Mouse (Mus musculus) embryonic stem cell, embryonic (primary cell): ENCODE results near the gene Neurog3.

ENCODE experiments used
- CTCF ChIA-PET, 4 experiments: fragments of 300-600 bp in 2 of 4; fragments of 350-600 bp in 2 of 4; sonication (Branson Sonifier 250); formaldehyde crosslinking; loops; one replicate each; lab custom pipeline; 2022; ENCODE audit warnings: inconsistent platforms in 2 of 4; lab: Charles Lee
- POLR2A ChIA-PET, 4 experiments: fragments of 300-600 bp in 2 of 4; fragments of 350-600 bp in 2 of 4; sonication (Branson Sonifier 250); formaldehyde crosslinking; loops; one replicate each; lab custom pipeline; 2022; ENCODE audit warnings: antibody characterized with exemption in 4 of 4, inconsistent platforms in 1 of 4; lab: Charles Lee

The Neurog3 gene

GRCm38 (mm10) chr10:62113865-62114647, 18.8 kb upstream of the Neurog3 start:
- ChIA-PET CTCF (interaction anchor here in 2 of 4 experiments (0.6 to 1.4 kb wide), 4 partner anchors 13 to 380 kb away, joined by 3 read pairs; no protein-coding TSS in a partner anchor), POLR2A (interaction anchor here in 2 of 4 experiments (0.6 to 1.3 kb wide), 4 partner anchors 17 to 564 kb away, joined by 3 read pairs; no protein-coding TSS in a partner anchor)

GRCm38 (mm10) chr10:62127137-62127536, 5.8 kb upstream of the Neurog3 start:
- POLR2A ChIA-PET, result interaction anchor here in 2 of 4 experiments (0.9 to 1.3 kb wide), 5 partner anchors 9 to 248 kb away, joined by 3 to 7 read pairs (median 4); no protein-coding TSS in a partner anchor
- CTCF ChIA-PET, result interaction anchor here in 3 of 4 experiments (0.5 to 4.2 kb wide), 18 partner anchors 8 to 291 kb away, joined by 3 to 37 read pairs (median 4); no protein-coding TSS in a partner anchor

- CTCF ChIA-PET, result interaction anchor here (0.5 to 4.2 kb wide), 15 partner anchors 8 to 133 kb away, joined by 3 to 37 read pairs (median 7); no protein-coding TSS in a partner anchor
Measured at GRCm38 (mm10) chr10:62127711-62128231, 5.1 kb upstream of the Neurog3 start.

GRCm38 (mm10) chr10:62128316-62128951, 4.5 kb upstream of the Neurog3 start:
- POLR2A ChIA-PET, result interaction anchor here in 3 of 4 experiments (0.6 to 1.6 kb wide), 13 partner anchors 9 to 503 kb away, joined by 3 to 6 read pairs (median 3); no protein-coding TSS in a partner anchor
- CTCF ChIA-PET, result interaction anchor here (0.6 to 4.2 kb wide), 26 partner anchors 9 to 425 kb away, joined by 3 to 37 read pairs (median 4); no protein-coding TSS in a partner anchor

More at GRCm38 (mm10) chr10:62127711-62128231, 5.1 kb upstream of the Neurog3 start:
- POLR2A ChIA-PET, result interaction anchor here in 3 of 4 experiments (0.6 to 1.2 kb wide), 6 partner anchors 8 to 502 kb away, joined by 3 to 5 read pairs (median 3); no protein-coding TSS in a partner anchor

- ChIA-PET POLR2A (interaction anchor here (0.6 to 2.8 kb wide), 37 partner anchors 9 to 683 kb away, joined by 3 to 23 read pairs (median 4); no protein-coding TSS in a partner anchor), CTCF (interaction anchor here (0.5 to 3.6 kb wide), 23 partner anchors 9 to 669 kb away, joined by 3 to 20 read pairs (median 5); no protein-coding TSS in a partner anchor)
Measured at GRCm38 (mm10) chr10:62135696-62136470, 3.0 kb downstream of the Neurog3 start.

- POLR2A ChIA-PET, result interaction anchor here in 3 of 4 experiments (0.6 to 2.8 kb wide), 21 partner anchors 8 to 1041 kb away, joined by 3 to 23 read pairs (median 3); no protein-coding TSS in a partner anchor
- CTCF ChIA-PET, result interaction anchor here (0.6 to 3.6 kb wide), 18 partner anchors 8 to 614 kb away, joined by 3 to 20 read pairs (median 5); no protein-coding TSS in a partner anchor
Measured at GRCm38 (mm10) chr10:62137150-62137549, 4.3 kb downstream of the Neurog3 start.

- ChIA-PET CTCF (interaction anchor here in 3 of 4 experiments (0.5 to 3.6 kb wide), 11 partner anchors 9 to 393 kb away, joined by 3 to 20 read pairs (median 5); no protein-coding TSS in a partner anchor), POLR2A (interaction anchor here in 3 of 4 experiments (0.7 to 2.8 kb wide), 8 partner anchors 9 to 355 kb away, joined by 3 to 7 read pairs (median 3); no protein-coding TSS in a partner anchor)
Measured at GRCm38 (mm10) chr10:62138040-62138439, 5.2 kb downstream of the Neurog3 start.

GRCm38 (mm10) chr10:62143820-62144219, 10.9 kb downstream of the Neurog3 start, which contains the start of gene Fam241b:
Gene Fam241b (minus strand): TSS chr10:62143920.
- POLR2A ChIA-PET, result interaction anchor here in 2 of 4 experiments (0.9 to 1.7 kb wide), 3 partner anchors 11 to 15 kb away, joined by 3 to 5 read pairs (median 3); partner anchors contain the start of gene Neurog3 (in 1 of the 2)
- CTCF ChIA-PET, result interaction anchor here in 1 of 4 experiments (0.8 kb wide), 1 partner anchor 382 kb away, joined by 4 read pairs; no protein-coding TSS in a partner anchor

GRCm38 (mm10) chr10:62145957-62146356, 13.1 kb downstream of the Neurog3 start:
- CTCF ChIA-PET, result interaction anchor here in 1 of 4 experiments (2.2 kb wide), 1 partner anchor 11 kb away, joined by 9 read pairs; no protein-coding TSS in a partner anchor
- POLR2A ChIA-PET, result interaction anchor here in 3 of 4 experiments (0.7 to 1.0 kb wide), 3 partner anchors 9 to 1316 kb away, joined by 3 to 4 read pairs (median 3); no protein-coding TSS in a partner anchor

GRCm38 (mm10) chr10:62147466-62148248, 14.8 kb downstream of the Neurog3 start:
- ChIA-PET POLR2A (interaction anchor here in 3 of 4 experiments (0.8 to 5.1 kb wide), 6 partner anchors 9 to 339 kb away, joined by 3 to 23 read pairs (median 3); partner anchors contain the start of gene Vps26a (in 1 of the 3)), CTCF (interaction anchor here in 2 of 4 experiments (0.5 to 2.2 kb wide), 3 partner anchors 13 to 42 kb away, joined by 3 to 9 read pairs (median 4); no protein-coding TSS in a partner anchor)

GRCm38 (mm10) chr10:62149929-62150328, 17.0 kb downstream of the Neurog3 start:
- CTCF ChIA-PET, result interaction anchor here in 3 of 4 experiments (0.6 to 1.9 kb wide), 5 partner anchors 8 to 213 kb away, joined by 3 to 7 read pairs (median 4); no protein-coding TSS in a partner anchor
- POLR2A ChIA-PET, result interaction anchor here in 3 of 4 experiments (0.6 to 5.1 kb wide), 8 partner anchors 9 to 327 kb away, joined by 3 to 23 read pairs (median 4); no protein-coding TSS in a partner anchor

- ChIA-PET CTCF (interaction anchor here in 2 of 4 experiments (0.7 to 1.7 kb wide), 3 partner anchors 19 to 140 kb away, joined by 3 to 6 read pairs (median 4); no protein-coding TSS in a partner anchor), POLR2A (interaction anchor here in 3 of 4 experiments (0.6 to 1.6 kb wide), 5 partner anchors 10 to 31 kb away, joined by 3 to 4 read pairs (median 3); partner anchors contain the start of gene Neurog3 (in 1 of the 3))
Measured at GRCm38 (mm10) chr10:62162410-62162809, 29.5 kb downstream of the Neurog3 start.

- ChIA-PET CTCF (interaction anchor here in 3 of 4 experiments (0.6 to 2.7 kb wide), 15 partner anchors 9 to 498 kb away, joined by 3 to 16 read pairs (median 3); partner anchors contain the start of gene Neurog3 (in 1 of the 3)), POLR2A (interaction anchor here in 2 of 4 experiments (0.9 to 1.8 kb wide), 13 partner anchors 10 to 88 kb away, joined by 3 to 6 read pairs (median 3); partner anchors contain the start of gene Neurog3 (in 1 of the 2))
Measured at GRCm38 (mm10) chr10:62172841-62173553, 40.1 kb downstream of the Neurog3 start.

- CTCF ChIA-PET, result interaction anchor here (0.6 to 2.7 kb wide), 8 partner anchors 8 to 87 kb away, joined by 3 to 16 read pairs (median 3); no protein-coding TSS in a partner anchor
- POLR2A ChIA-PET, result interaction anchor here in 3 of 4 experiments (0.5 to 1.8 kb wide), 10 partner anchors 9 to 308 kb away, joined by 3 to 7 read pairs (median 4); partner anchors contain the start of gene Neurog3 (in 2 of the 3)
Measured at GRCm38 (mm10) chr10:62173941-62174448, 41.1 kb downstream of the Neurog3 start.
